Mouse (Mus musculus): ENCODE measurements around the gene Trappc2l.

DNA sequence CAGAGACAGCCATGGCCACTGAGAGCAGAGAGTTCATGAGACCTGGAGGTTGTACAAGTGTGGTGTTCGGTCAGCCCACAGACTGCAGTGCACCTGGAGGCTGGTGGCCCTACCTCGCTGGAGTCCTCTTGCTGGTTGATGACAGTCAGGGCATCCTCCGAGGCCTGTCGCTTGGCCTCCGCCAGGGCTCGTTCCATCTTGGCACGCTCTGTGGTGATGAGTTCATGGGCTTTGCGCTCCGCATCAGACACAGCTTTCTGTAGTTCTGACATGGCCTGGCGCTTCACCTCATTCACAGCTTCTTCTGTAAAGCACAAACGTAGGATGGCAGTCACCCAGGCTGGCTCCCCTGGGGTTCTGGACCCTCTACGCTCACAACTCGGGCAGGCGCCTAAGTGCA lies 21.8 kb downstream of the Trappc2l start:
- no peak for TF ChIP-seq MAFK (IDR thresholded peaks at IDR 0.05; ENCODE audit: insufficient read depth, low read depth, low read length)
- TF ChIP-seq CHD2 (IDR thresholded peaks at IDR 0.05; ENCODE audit: low read depth, low read length): no peak
- TF ChIP-seq ZNF384 (IDR thresholded peaks at IDR 0.05; ENCODE audit: low read depth, low read length): no peak
- no peak for TF ChIP-seq ZC3H11A (IDR thresholded peaks at IDR 0.05; ENCODE audit: borderline replicate concordance, low read depth, low read length)
- no peak for TF ChIP-seq HCFC1 (IDR thresholded peaks at IDR 0.05; ENCODE audit: borderline replicate concordance, insufficient read depth, low read length)

All from ES-E14 (cell line).